Mouse (Mus musculus) frontal cortex, adult (tissue): Measurements from ENCODE around the gene Suclg1.

Experiments used
- ATAC-seq: cut with Nextera tagmentation; 2 replicates; pipeline ENCODE4 v1.9.2; 2017; ENCODE audit warnings: mild to moderate bottlenecking, moderate library complexity, mixed read lengths; ENCODE audit not compliant: low TSS enrichment

Suclg1 gene

DNA sequence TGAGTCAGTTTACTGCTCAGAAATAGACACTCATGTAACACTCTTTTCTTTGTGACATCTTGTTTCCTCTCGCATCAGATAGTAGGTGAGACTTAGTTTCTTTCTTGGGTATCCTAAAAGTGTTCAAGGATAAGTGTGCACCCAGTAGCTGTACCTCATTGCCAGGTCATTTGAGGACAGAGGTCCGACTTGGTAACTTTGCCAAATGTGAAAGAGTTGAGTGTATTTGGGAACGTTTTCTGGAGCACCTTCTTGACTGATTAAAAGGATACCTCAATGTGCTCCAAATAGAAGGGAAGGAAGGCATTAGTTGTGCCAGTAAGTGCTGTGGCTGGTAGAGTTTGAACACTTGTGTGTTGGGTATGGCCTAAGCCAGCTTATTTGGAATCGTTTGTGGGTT, 1.7 kb downstream of the Suclg1 start:
- ATAC-seq: no peak

DNA sequence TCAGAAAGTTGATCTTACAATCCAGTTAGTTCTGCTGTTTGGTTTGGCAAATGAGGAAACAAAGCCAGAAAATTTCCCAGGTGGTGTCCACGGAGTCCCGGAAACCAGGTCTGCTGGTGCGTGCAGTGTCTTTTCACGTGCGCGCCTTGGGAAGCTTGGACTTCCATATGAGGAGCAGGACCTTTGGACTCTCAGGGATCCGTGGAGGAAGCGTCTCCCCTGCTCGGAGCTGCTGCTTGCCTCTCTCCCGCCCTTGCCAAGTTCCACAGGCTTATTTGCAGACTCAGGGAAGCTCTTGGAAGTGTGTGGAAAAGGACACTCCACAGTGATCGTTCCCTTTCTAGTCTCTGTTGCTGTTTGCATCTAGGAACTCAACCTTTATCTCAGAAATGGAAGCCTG, 3.2 kb downstream of the Suclg1 start:
- ATAC-seq: no peak

- ATAC-seq: no peak
These were observed 4.2 kb downstream of the Suclg1 start for GRCm38 (mm10) chr6:73252396-73252795.

DNA sequence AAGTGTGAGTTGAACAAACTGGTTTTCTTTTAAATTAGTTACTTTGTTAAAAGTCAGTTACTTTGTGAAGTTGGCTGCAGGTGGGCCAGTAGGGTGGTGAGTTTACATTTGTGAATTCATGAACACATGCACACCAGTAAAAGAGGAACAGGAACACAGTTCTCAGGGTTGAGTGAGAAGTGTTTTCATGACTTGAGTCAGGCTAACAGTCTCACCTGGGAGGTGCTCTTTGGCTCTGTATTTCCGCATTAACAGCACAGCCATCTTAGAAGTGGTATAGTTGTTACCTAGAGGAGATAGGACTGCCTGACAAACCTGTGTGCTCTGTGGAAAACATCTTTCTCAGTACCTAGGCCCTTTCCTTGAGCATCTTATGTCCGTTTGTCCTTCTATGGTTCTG, 4.8 kb downstream of the Suclg1 start:
- ATAC-seq: no peak

DNA sequence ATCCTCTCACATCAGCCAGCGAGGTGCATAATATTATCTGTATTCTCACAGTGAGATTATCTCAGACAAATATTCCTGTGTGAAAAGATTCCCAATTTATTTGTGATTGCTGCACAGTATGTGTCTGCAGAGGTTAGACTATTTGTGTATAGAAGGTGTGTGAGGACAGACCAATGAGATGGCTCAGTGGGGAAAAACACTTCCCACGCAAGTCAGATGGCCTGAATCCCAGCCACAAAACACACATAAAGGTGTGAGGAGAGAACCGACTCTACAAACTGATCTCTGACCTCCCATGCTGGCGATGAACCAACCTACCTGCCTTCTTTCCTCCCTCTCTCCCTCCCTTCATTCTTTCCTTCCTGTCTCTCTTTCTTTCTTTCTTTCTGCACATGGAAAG, 5.4 kb downstream of the Suclg1 start:
- no peak for ATAC-seq

GRCm38 (mm10) chr6:73254307-73255228, 6.4 kb downstream of the Suclg1 start:
- ATAC-seq: peak; percentile 40

- ATAC-seq: no peak
These were observed 8.9 kb downstream of the Suclg1 start for GRCm38 (mm10) chr6:73257068-73257467.

DNA sequence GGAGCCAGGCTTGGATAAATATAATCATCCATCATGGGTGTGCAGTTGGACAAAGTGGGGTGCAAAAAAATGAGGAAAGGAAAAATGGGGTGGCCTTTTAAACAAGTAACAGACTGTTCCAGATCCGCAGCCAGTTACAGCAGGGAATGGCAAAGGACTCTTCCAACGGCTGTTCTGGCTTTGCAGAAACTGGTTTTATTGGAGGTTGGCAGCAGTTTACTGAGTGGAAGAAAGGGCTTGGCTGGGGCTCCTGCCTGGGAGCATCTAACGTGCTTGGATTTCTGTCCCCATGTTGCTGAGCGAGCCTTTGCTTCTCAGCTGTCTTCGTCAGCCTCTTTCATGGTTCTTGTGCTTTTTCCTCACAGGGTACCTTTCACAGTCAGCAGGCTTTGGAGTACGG, 11.9 kb downstream of the Suclg1 start:
- ATAC-seq: peak; percentile 60

DNA sequence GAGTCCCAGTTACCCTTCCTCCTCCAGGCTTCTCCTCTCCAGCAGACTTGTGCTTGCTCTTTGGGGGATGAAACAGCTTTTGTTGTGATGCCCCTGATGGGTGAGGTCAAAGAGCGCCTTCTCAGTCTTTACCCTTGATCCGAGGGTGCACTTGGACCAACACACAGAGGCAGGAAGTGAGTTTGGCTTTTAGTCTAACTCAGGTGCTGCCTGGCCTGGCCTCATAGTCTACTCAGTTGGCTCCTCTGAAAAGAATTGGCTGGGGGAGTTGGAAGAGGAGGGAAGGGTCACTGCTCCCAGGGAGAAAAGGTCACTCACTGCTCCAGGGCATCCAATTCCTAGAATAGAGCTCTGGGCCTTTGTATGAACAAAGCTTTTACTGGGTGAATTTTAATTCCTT, 16.6 kb downstream of the Suclg1 start:
- no peak for ATAC-seq

- ATAC-seq: peak; percentile 74
These were observed 19.6 kb downstream of the Suclg1 start for GRCm38 (mm10) chr6:73267738-73268311.

- no peak for ATAC-seq
These were observed 21.2 kb downstream of the Suclg1 start for GRCm38 (mm10) chr6:73269374-73269773.

- ATAC-seq: no peak
These were observed 23.4 kb downstream of the Suclg1 start for GRCm38 (mm10) chr6:73271546-73272091.

DNA sequence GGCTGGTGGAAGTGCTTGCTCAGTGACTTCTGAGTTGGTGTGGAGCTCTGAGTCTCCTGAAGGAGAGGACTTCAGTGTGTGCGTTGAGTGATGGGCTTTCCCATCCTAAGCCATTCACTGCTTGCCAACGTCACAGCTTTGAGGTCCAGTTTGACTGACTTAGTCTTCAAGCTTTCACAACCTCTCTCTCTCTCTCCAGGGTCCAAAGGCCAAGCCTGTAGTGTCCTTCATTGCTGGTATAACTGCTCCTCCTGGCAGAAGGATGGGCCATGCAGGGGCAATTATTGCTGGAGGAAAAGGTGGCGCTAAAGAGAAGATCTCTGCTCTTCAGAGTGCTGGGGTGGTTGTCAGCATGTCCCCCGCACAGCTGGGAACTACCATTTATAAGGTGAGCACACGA, 26.8 kb downstream of the Suclg1 start:
- ATAC-seq: no peak

- peak; percentile 14; the same call in 1 of the 2 replicates for ATAC-seq
These were observed 31.5 kb downstream of the Suclg1 start for GRCm38 (mm10) chr6:73279681-73280080.

GRCm38 (mm10) chr6:73280546-73281115, 32.4 kb downstream of the Suclg1 start:
- no peak for ATAC-seq

GRCm38 (mm10) chr6:73286326-73286725, 38.1 kb downstream of the Suclg1 start:
- no peak for ATAC-seq

- ATAC-seq: no peak
These were observed 58.7 kb downstream of the Suclg1 start for GRCm38 (mm10) chr6:73306837-73307236.

DNA sequence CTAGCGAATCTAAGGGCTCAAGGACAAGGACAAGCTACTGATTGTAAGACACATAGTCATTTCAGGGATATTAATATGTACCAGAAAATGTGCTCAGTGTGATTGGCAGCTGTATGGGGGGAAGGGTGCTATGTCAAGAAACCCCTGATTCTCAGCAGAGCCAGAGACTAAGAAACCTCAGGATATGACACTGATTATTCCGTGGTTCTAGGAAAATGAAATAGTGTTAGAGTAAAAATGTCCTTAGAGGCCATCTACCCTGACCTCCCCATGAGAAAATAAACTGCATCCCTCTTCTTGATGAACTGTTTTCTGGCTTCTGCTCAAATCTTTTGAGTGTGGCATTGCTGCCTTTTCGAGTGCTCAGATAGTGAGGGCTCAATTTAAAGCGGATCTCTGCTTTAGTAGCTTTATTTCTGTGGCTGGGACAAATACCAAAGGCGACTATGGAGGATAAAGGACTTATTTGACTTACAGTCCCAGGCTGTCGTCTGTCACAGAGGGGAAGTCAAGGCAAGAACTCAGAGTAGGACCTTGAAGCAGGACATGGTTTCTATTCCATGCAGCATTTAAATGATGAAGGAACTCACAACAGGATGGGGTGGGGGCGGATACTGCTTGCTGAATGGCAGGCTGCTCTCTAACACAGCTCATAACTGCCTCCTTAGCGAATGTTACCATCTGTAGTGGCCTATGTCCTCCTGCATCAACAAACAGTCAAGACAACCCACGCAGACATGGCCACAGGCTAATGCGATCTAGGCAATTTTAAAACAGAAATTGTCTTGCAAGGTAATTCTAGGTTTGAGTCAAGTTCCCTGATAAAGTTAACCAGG, 60.7 kb downstream of the Suclg1 start:
- no peak for ATAC-seq

DNA sequence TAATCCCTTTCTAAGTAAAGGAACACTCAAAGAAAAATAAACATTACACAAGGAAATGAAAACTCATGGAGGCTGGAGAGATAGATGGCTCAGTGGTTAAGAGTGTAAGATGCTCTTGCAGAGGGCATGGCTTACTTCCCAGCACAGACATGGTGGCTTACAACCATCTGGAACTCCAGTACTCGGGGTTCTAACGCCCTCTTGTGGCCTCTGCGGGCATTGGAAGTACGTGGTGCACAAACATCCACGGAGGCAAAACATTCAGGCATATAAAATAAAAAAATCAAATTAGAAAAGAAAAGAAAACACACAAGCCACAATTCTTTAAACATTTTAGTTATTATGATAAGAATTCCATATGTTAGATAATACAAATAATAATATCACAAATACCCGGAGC, 63.2 kb downstream of the Suclg1 start:
- ATAC-seq: no peak

DNA sequence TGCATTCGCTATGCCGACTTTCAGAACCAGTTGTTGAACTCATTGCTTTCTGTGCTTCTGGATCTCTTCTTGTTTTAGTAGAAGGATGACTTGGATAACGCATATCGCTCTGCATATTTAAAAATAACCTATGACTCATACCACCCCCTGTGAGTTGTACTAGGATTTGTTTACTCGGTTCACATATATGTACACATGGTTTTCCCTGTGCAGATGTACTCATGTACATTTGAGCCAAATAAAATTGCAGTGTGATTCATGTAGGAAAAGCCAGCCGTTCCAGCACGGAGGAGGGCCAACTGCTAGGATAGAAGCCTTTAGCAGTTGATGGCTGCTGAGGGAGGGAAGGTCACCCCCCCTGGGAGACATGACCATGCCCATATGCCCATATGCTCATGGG, 63.6 kb downstream of the Suclg1 start:
- peak; percentile 66 for ATAC-seq

GRCm38 (mm10) chr6:73314923-73315603, 66.9 kb downstream of the Suclg1 start:
- 0 out of 2 replicates have a peak, but pooled peaks have one; percentile 29 for ATAC-seq
